Mouse (Mus musculus) MEL (cell line): ENCODE results near the gene Fgfr2. TPM values are rescaled to one million over a fixed set of nuclear protein-coding genes. Genes with fewer than 3 reads are reported as not detected.

ENCODE experiments used
- DNase-seq: peaks from one replicate; pipeline ENCODE4 v3.0.0; 2011; ENCODE audit warnings: low read depth, low spot score
- H3K27ac ChIP-seq: 2 replicates; pipeline ENCODE4 v1.5.1; 2012; ENCODE audit warnings: low read depth, mild to moderate bottlenecking, control low read depth, low read length, moderate library complexity; ENCODE audit not compliant: control insufficient read depth
- H3K27me3 ChIP-seq, 2 experiments: fragments of 150-350 bp in 1 of 2; sonication (generic) in 1 of 2; 2 replicates each; pipeline ENCODE4 v1.6.1; 2012; ENCODE audit warnings: low read length in 2 of 2, mild to moderate bottlenecking in 2 of 2, improper control_type of control experiment in 1 of 2, moderate library complexity in 1 of 2; ENCODE audit not compliant: insufficient read depth in 2 of 2, control insufficient read depth in 1 of 2
- H3K36me3 ChIP-seq, 2 experiments: 2 replicates each; pipeline ENCODE4 v1.6.1; 2012 to 2014; ENCODE audit warnings: low read length in 2 of 2, improper control_type of control experiment in 1 of 2, inconsistent platforms in 1 of 2, mild to moderate bottlenecking in 1 of 2; ENCODE audit not compliant: insufficient read depth in 2 of 2, control insufficient read depth in 1 of 2
- H3K4me1 ChIP-seq, 2 experiments: fragments of 150-350 bp in 1 of 2; sonication (generic) in 1 of 2; 2 replicates each; pipeline ENCODE4 v1.6.1; 2012; ENCODE audit warnings: low read length in 2 of 2, improper control_type of control experiment in 1 of 2, mild to moderate bottlenecking in 1 of 2; ENCODE audit not compliant: insufficient read depth in 2 of 2, control insufficient read depth in 1 of 2
- H3K4me3 ChIP-seq, 2 experiments: fragments of 150-350 bp in 1 of 2; sonication (generic) in 1 of 2; 2 replicates each; pipeline ENCODE4 v1.5.1; 2012; ENCODE audit warnings: low read depth in 2 of 2, low read length in 2 of 2, mild to moderate bottlenecking in 2 of 2, moderate library complexity in 2 of 2, control low read depth in 1 of 2, improper control_type of control experiment in 1 of 2; ENCODE audit not compliant: control insufficient read depth in 1 of 2, insufficient read depth in 1 of 2
- H3K79me2 ChIP-seq: 2 replicates; pipeline ENCODE4 v1.6.1; 2012; ENCODE audit warnings: mild to moderate bottlenecking, low read length, moderate library complexity; ENCODE audit not compliant: control insufficient read depth, poor library complexity, insufficient read depth
- H3K9ac ChIP-seq: 2 replicates; pipeline ENCODE4 v1.6.1; 2012; ENCODE audit warnings: low read depth, mild to moderate bottlenecking, control low read depth, low read length, moderate library complexity; ENCODE audit not compliant: control insufficient read depth, poor library complexity, severe bottlenecking
- H3K9me3 ChIP-seq: fragments of 150-350 bp; sonication (generic); replicated peaks from 2 replicates; pipeline ENCODE4 v1.6.1; 2012; ENCODE audit warnings: mild to moderate bottlenecking, low read length, improper control_type of control experiment, moderate library complexity; ENCODE audit not compliant: insufficient read depth
- BHLHE40 ChIP-seq: IDR thresholded peaks from 2 replicates; pipeline ENCODE4 v1.6.1; 2012; ENCODE audit warnings: low read depth, mild to moderate bottlenecking, inconsistent platforms, low read length, improper control_type of control experiment, borderline replicate concordance
- CHD1 ChIP-seq: IDR thresholded peaks from 2 replicates; pipeline ENCODE4 v1.6.1; 2012; ENCODE audit warnings: low read depth, mild to moderate bottlenecking, inconsistent platforms, low read length, improper control_type of control experiment
- CHD2 ChIP-seq: IDR thresholded peaks from 2 replicates; pipeline ENCODE4 v1.6.1; 2011; ENCODE audit warnings: low read length, improper control_type of control experiment
- CTCF ChIP-seq, 3 experiments: IDR thresholded peaks in 2 of 3; conservative IDR thresholded peaks in 1 of 3; 2 replicates each; pipeline ENCODE4 v1.5.1; 2011 to 2012; ENCODE audit warnings: low read length in 3 of 3, low read depth in 2 of 3, mild to moderate bottlenecking in 2 of 3, improper control_type of control experiment in 1 of 3, inconsistent platforms in 1 of 3, mixed read lengths in 1 of 3, moderate library complexity in 1 of 3; ENCODE audit not compliant: control insufficient read depth in 1 of 3, insufficient read depth in 1 of 3, poor library complexity in 1 of 3, severe bottlenecking in 1 of 3
- E2F4 ChIP-seq: IDR thresholded peaks from 2 replicates; pipeline ENCODE4 v1.6.1; 2011; ENCODE audit warnings: low read depth, low read length, improper control_type of control experiment, borderline replicate concordance
- ELF1 ChIP-seq: IDR thresholded peaks from 2 replicates; pipeline ENCODE4 v1.6.1; 2014; ENCODE audit warnings: low read depth, mild to moderate bottlenecking, inconsistent platforms, low read length, improper control_type of control experiment, moderate library complexity
- EP300 ChIP-seq, 2 experiments: IDR thresholded peaks; 2 replicates each; pipeline ENCODE4 v1.6.1; 2011; ENCODE audit warnings: improper control_type of control experiment in 2 of 2, low read length in 2 of 2, low read depth in 1 of 2, mild to moderate bottlenecking in 1 of 2
- ETS1 ChIP-seq: IDR thresholded peaks from 2 replicates; pipeline ENCODE4 v1.6.1; 2012; ENCODE audit warnings: low read depth, mild to moderate bottlenecking, inconsistent platforms, low read length, improper control_type of control experiment, moderate library complexity
- GABPA ChIP-seq: IDR thresholded peaks from 2 replicates; pipeline ENCODE4 v1.6.1; 2012; ENCODE audit warnings: low read depth, mild to moderate bottlenecking, inconsistent platforms, low read length, improper control_type of control experiment, moderate library complexity
- GATA1 ChIP-seq: IDR thresholded peaks from 2 replicates; pipeline ENCODE4 v1.6.1; 2011; ENCODE audit warnings: low read depth, low read length, improper control_type of control experiment
- HCFC1 ChIP-seq: IDR thresholded peaks from 2 replicates; pipeline ENCODE4 v1.6.1; 2012; ENCODE audit warnings: low read depth, mild to moderate bottlenecking, inconsistent platforms, low read length, improper control_type of control experiment, moderate library complexity
- JUND ChIP-seq: IDR thresholded peaks from 2 replicates; pipeline ENCODE4 v1.6.1; 2011; ENCODE audit warnings: low read depth, mild to moderate bottlenecking, improper control_type of control experiment, low read length
- KAT2A ChIP-seq: conservative IDR thresholded peaks from 2 replicates; pipeline ENCODE4 v1.6.1; 2012; ENCODE audit warnings: low read depth, low read length, improper control_type of control experiment, inconsistent platforms
- MAFK ChIP-seq: IDR thresholded peaks from 2 replicates; pipeline ENCODE4 v1.6.1; 2011; ENCODE audit warnings: low read depth, mild to moderate bottlenecking, low read length, improper control_type of control experiment, borderline replicate concordance
- MAX ChIP-seq: IDR thresholded peaks from 2 replicates; pipeline ENCODE4 v1.6.1; 2011; ENCODE audit warnings: low read length, improper control_type of control experiment
- MAZ ChIP-seq: IDR thresholded peaks from 2 replicates; pipeline ENCODE4 v1.6.1; 2012; ENCODE audit warnings: low read depth, mild to moderate bottlenecking, inconsistent platforms, low read length, improper control_type of control experiment
- MEF2A ChIP-seq: IDR thresholded peaks from 2 replicates; pipeline ENCODE4 v1.6.1; 2014; ENCODE audit warnings: low read depth, mild to moderate bottlenecking, inconsistent platforms, low read length, improper control_type of control experiment; ENCODE audit not compliant: poor library complexity, insufficient replicate concordance, severe bottlenecking; ENCODE audit errors: extremely low read depth
- MXI1 ChIP-seq: IDR thresholded peaks from 2 replicates; pipeline ENCODE4 v1.6.1; 2011; ENCODE audit warnings: mild to moderate bottlenecking, low read depth, low read length, improper control_type of control experiment
- MYB ChIP-seq: IDR thresholded peaks from 2 replicates; pipeline ENCODE4 v1.6.1; 2011; ENCODE audit warnings: mild to moderate bottlenecking, low read depth, low read length, improper control_type of control experiment
- MYC ChIP-seq: IDR thresholded peaks from 2 replicates; pipeline ENCODE4 v1.6.1; 2011; ENCODE audit warnings: low read depth, mild to moderate bottlenecking, low read length, improper control_type of control experiment, moderate library complexity
- NELFE ChIP-seq: IDR thresholded peaks from 2 replicates; pipeline ENCODE4 v1.6.1; 2011; ENCODE audit warnings: low read depth, low read length, improper control_type of control experiment
- NRF1 ChIP-seq: IDR thresholded peaks from 2 replicates; pipeline ENCODE4 v1.6.1; 2014; ENCODE audit warnings: low read depth, mild to moderate bottlenecking, inconsistent platforms, low read length, improper control_type of control experiment, moderate library complexity; ENCODE audit not compliant: poor library complexity, insufficient read depth, severe bottlenecking
- POLR2A ChIP-seq, 2 experiments: IDR thresholded peaks; 2 replicates each; pipeline ENCODE4 v1.6.1; 2011 to 2012; ENCODE audit warnings: low read length in 2 of 2, mild to moderate bottlenecking in 2 of 2, control low read depth in 1 of 2, improper control_type of control experiment in 1 of 2, low read depth in 1 of 2, moderate library complexity in 1 of 2; ENCODE audit not compliant: control insufficient read depth in 1 of 2, insufficient read depth in 1 of 2, poor library complexity in 1 of 2
- POLR2AphosphoS2 ChIP-seq: IDR thresholded peaks from 2 replicates; pipeline ENCODE4 v1.6.1; 2011; ENCODE audit warnings: low read length, improper control_type of control experiment
- POLR2AphosphoS5 ChIP-seq: IDR thresholded peaks from 2 replicates; pipeline ENCODE4 v1.6.1; 2012; ENCODE audit warnings: low read depth, borderline replicate concordance, mild to moderate bottlenecking, inconsistent platforms, low read length, moderate library complexity, mixed read lengths
- RAD21 ChIP-seq: IDR thresholded peaks from 2 replicates; pipeline ENCODE4 v1.6.1; 2011; ENCODE audit warnings: mild to moderate bottlenecking, low read depth, low read length, improper control_type of control experiment
- RCOR1 ChIP-seq: IDR thresholded peaks from 2 replicates; pipeline ENCODE4 v1.6.1; 2012; ENCODE audit warnings: low read depth, mild to moderate bottlenecking, inconsistent platforms, low read length, improper control_type of control experiment
- SIN3A ChIP-seq: IDR thresholded peaks from 2 replicates; pipeline ENCODE4 v1.6.1; 2012; ENCODE audit warnings: low read length, improper control_type of control experiment, inconsistent platforms
- SMC3 ChIP-seq: IDR thresholded peaks from 2 replicates; pipeline ENCODE4 v1.6.1; 2011; ENCODE audit warnings: low read depth, low read length, improper control_type of control experiment
- TAL1 ChIP-seq: IDR thresholded peaks from 2 replicates; pipeline ENCODE4 v1.6.1; 2012; ENCODE audit warnings: mild to moderate bottlenecking, inconsistent platforms, low read length, moderate library complexity, mixed read lengths
- TBP ChIP-seq: IDR thresholded peaks from 2 replicates; pipeline ENCODE4 v1.8.0; 2011; ENCODE audit warnings: low read depth, low read length, improper control_type of control experiment
- USF1 ChIP-seq: IDR thresholded peaks from 2 replicates; pipeline ENCODE4 v1.6.1; 2014; ENCODE audit warnings: low read depth, mild to moderate bottlenecking, inconsistent platforms, low read length, improper control_type of control experiment, moderate library complexity
- USF2 ChIP-seq, 2 experiments: IDR thresholded peaks; 2 replicates each; pipeline ENCODE4 v1.6.1; 2011 to 2012; ENCODE audit warnings: improper control_type of control experiment in 2 of 2, low read length in 2 of 2, borderline replicate concordance in 1 of 2, inconsistent platforms in 1 of 2, low read depth in 1 of 2, mild to moderate bottlenecking in 1 of 2; ENCODE audit not compliant: insufficient read depth in 1 of 2
- ZC3H11A ChIP-seq: IDR thresholded peaks from 2 replicates; pipeline ENCODE4 v1.6.1; 2012; ENCODE audit warnings: low read depth, mild to moderate bottlenecking, inconsistent platforms, low read length, improper control_type of control experiment
- ZKSCAN1 ChIP-seq: IDR thresholded peaks from 2 replicates; pipeline ENCODE4 v1.6.1; 2012; ENCODE audit warnings: low read depth, mild to moderate bottlenecking, inconsistent platforms, low read length, improper control_type of control experiment, moderate library complexity
- ZNF384 ChIP-seq: IDR thresholded peaks from 2 replicates; pipeline ENCODE4 v1.6.1; 2012; ENCODE audit warnings: low read depth, mild to moderate bottlenecking, inconsistent platforms, low read length, improper control_type of control experiment
- polyA plus RNA-seq, 2 experiments: library from polyadenylated mRNA; stranded (reverse) in 1 of 2; unstranded in 1 of 2; fragments of >175 nt in 1 of 2; fragments of >200 nt in 1 of 2; gene quantifications; 2 replicates each; pipeline versions ENCODE4 v1.2.1 to v1.2.4; 2012; ENCODE audit warnings: low replicate concordance in 2 of 2, low read depth in 1 of 2; ENCODE audit not compliant: insufficient read length in 2 of 2, insufficient read depth in 1 of 2, missing spikeins in 1 of 2
- total RNA-seq: library from RNA; depleted of rRNA; stranded (reverse); fragments of 300-350 nt; gene quantifications from 2 replicates; pipeline ENCODE4 v1.2.3, GENCODE M21; 2012

Gene Fgfr2
- total and polyA plus RNA-seq, 3 experiments: not detected

DNA sequence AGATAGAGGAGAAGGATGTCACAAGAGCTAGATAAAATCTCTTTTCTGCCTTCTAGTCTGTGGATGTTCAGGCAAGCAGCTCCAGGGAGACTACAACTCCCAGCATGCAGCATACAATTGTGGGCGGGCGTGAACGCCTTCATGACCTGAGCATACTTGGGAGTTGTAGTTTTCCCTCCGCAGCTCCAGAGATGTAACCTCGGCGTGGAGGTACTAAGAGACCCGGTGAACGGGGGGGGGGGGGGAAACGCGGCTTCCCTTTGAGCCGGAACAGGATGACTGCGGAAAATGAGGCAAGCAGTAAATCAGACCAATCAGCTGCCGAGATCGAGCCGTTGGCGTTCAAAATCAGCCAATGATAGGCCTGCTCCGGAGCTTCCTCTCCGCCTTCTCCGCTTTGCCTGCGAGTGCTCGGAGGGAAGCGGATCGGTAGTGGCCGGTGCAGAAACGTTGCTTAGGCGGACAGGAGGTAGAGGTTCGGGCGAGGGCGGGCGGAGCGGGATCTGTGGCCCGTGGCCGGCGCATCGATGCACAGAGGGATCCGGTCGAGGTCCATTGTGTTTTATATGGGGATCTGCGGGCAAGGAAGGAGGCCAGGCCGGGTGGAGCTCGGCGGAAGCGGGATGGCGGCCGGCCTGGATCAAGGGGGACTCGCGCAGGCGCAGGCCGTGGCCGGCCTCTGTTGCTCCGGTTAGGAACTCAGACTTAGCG is 1563.0 kb downstream of the Fgfr2 start, which contains the start of gene Bub3:
Gene Bub3, plus strand, starts transcription at position 237 of the 711 bp plus-strand sequence.
- H3K4me1 ChIP-seq: peaks cover 3 to 9% of the 10 kb centered on the region in 2 experiments; a peak in 2 of 4 replicates
- H3K36me3 ChIP-seq: peaks cover 27 to 39% of the 10 kb centered on the region in 2 experiments
- peak within 1 kb of the TSS; percentile 75 to 100 for H3K4me3 ChIP-seq
- DNase-seq: peak; percentile 97
- peak within 1 kb of the TSS; percentile 80 for H3K27ac ChIP-seq
- H3K9ac ChIP-seq: peak within 1 kb of the TSS; percentile 91
- H3K79me2 ChIP-seq: peaks cover 34% of the 10 kb centered on the region
- no peaks in the 10 kb centered on the region for H3K27me3 ChIP-seq
- H3K9me3 ChIP-seq: no peaks in the 10 kb centered on the region
- TF ChIP-seq CTCF (IDR thresholded peaks at IDR 0.05 in 2 of 3, conservative IDR thresholded peaks at IDR 0.05 in 1 of 3; ENCODE audit: control insufficient read depth in 1 of 3, insufficient read depth in 1 of 3, low read depth in 2 of 3, low read length in 3 of 3, poor library complexity in 1 of 3, severe bottlenecking in 1 of 3) (no peak), SIN3A (peak; percentile 20), MAX (no peak; the same call in none of the 2 replicates), TBP (peak; percentile 89), EP300 (IDR thresholded peaks at IDR 0.05; ENCODE audit: low read depth in 1 of 2, low read length in 2 of 2) (no peak), USF2 (IDR thresholded peaks at IDR 0.05; ENCODE audit: borderline replicate concordance in 1 of 2, insufficient read depth in 1 of 2, low read depth in 1 of 2, low read length in 2 of 2) (no peak), ZNF384 (no peak), BHLHE40 (no peak), MYC (peak; percentile 19; the same call in 1 of the 2 replicates), CHD1 (no peak), ZC3H11A (no peak), ZKSCAN1 (no peak), RCOR1 (no peak), NRF1 (peak; percentile 83), MAZ (peak; percentile 66), USF1 (0 out of 2 replicates have a peak, but pooled peaks have one; percentile 8), MXI1 (peak; percentile 21; the same call in 1 of the 2 replicates), MYB (0 out of 2 replicates have a peak, but pooled peaks have one; percentile 8), SMC3 (no peak), POLR2A (IDR thresholded peaks at IDR 0.05; ENCODE audit: control insufficient read depth in 1 of 2, insufficient read depth in 1 of 2, low read depth in 1 of 2, low read length in 2 of 2, poor library complexity in 1 of 2) (peak; percentile 90 to 95), RAD21 (no peak), GABPA (no peak), JUND (no peak), POLR2AphosphoS2 (peak; percentile 92), NELFE (peak; percentile 93), KAT2A (peak; percentile 98), GATA1 (peak; percentile 76; the same call in 1 of the 2 replicates), HCFC1 (peak; percentile 98), TAL1 (no peak), ETS1 (no peak), MEF2A (no peak), CHD2 (peak; percentile 62), E2F4 (no peak), MAFK (no peak), ELF1 (peak; percentile 62; the same call in 1 of the 2 replicates), POLR2AphosphoS5 (no peak)
